Mouse (Mus musculus) gastrocnemius, adult 2 months (tissue): ENCODE results near the gene Calhm3. TPM values are rescaled to one million over a fixed set of nuclear protein-coding genes. Genes with fewer than 3 reads are reported as not detected.
A peak's percentile ranks its signal among the peaks of the same experiment; 100 is the strongest.

ENCODE experiments used
- DNase-seq: peaks from one replicate; pipeline ENCODE4 v3.0.0; 2022
- H3K27ac ChIP-seq: fragments of 200-600 bp; 2 replicates; pipeline ENCODE4 v1.8.1; 2022; ENCODE audit warnings: mild to moderate bottlenecking
- H3K4me3 ChIP-seq: fragments of 200-600 bp; 2 replicates; pipeline ENCODE4 v1.8.1; 2022; ENCODE audit warnings: mild to moderate bottlenecking, moderate library complexity
- CTCF ChIP-seq: fragments of 200-600 bp; IDR thresholded peaks from 2 replicates; pipeline ENCODE4 v1.8.1; 2022; ENCODE audit warnings: antibody characterized with exemption, mild to moderate bottlenecking, moderate library complexity
- intact Hi-C: fragments of 180-260 bp; cut with DNase I; formaldehyde crosslinking; loops from one replicate; pipeline ENCODE4 v1.15.1; 2025
- total RNA-seq, 2 experiments: library from RNA; stranded (reverse); gene quantifications; 2 replicates each; pipeline ENCODE4 v1.2.3; 2021

Gene Calhm3
- total RNA-seq, 2 experiments from 2014 or later, result not detected

DNA sequence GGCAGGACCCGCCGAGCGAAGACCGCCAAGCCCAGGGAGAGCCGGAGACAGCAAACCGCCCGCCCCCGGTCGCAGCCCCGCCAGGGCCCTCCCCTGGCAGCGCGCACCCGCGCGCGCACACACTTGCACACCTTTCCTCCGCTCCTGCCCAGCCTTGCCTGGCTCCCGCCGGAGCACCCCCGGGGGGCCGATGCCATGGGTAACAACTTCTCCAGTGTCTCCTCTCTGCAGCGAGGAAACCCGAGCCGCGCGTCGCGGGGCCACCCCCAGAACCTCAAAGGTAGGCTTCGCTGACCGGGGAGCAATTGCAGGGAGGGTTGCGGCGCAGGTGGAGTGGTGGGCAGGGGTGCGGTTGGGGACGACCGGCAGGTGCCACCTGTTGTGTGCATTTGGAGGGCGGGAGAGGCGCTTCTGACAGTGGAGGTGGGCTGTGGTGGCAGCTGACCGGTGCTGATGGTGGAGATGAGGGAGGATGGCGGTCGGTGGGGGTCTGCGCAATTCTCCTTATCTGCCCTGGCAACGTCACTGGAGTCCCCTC lies 21.8 kb upstream of the Calhm3 start:
- peak; percentile 41 for DNase-seq
- intact Hi-C loops, result no loop called here
- no peak for TF ChIP-seq CTCF

DNA sequence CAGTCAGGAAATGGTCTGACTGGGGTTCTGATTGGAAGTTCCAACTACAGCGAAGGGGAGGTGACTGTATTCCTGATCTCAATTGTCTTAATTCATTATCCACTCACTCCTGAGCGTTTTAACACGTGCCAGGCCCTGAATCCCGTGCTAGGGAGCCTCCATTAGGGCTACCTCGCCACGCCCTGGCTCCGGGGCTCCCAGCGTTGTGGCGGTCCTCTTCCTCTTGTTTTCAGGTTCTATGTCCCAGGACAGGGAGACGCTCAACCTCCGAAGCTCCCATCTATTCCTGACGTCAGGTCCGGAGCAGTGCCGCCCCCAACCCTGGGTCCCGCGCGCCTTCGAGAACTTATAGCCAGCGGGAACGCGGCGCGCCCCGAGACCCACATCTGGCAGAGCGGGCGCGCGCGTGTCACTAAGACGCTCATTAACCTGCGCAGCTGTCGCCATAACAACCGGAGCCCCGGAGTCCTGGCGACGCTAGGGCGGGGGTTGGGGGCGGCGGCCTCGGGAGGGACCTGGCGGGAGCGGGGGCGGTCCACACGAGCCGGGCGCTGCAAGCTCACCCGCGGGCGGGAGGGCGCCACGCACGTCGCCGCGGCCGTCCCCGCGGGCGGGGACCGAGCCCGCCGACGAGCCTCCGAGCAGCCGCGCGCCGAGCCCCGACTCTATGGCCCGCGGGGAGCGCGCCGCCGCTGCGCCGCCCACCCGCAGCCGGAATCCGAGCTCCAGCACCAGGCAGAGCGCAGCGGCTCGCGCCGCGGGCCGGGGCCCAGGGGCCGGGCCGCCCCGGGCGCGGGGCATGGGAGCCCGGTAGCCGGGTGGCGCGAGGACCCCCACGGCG lies 21.1 kb upstream of the Calhm3 start, which contains the start of gene Neurl1a:
TSS of gene Neurl1a (plus strand) at position 390 of the 841 bp plus-strand sequence.
- 0 out of 2 replicates have a peak within 1 kb of the TSS, but pooled peaks have one; percentile 51 for H3K27ac ChIP-seq
- H3K4me3 ChIP-seq, result peak within 1 kb of the TSS; percentile 87
- intact Hi-C loops, result no loop called here
- peak; percentile 56 for DNase-seq
- TF ChIP-seq CTCF, result no peak

More for the DNA sequence above, 21.8 kb upstream of the Calhm3 start:
- H3K27ac ChIP-seq, result 0 out of 2 replicates have a peak overlapping the region, but pooled peaks have one; percentile 51
- peak overlapping the region; percentile 87 for H3K4me3 ChIP-seq

DNA sequence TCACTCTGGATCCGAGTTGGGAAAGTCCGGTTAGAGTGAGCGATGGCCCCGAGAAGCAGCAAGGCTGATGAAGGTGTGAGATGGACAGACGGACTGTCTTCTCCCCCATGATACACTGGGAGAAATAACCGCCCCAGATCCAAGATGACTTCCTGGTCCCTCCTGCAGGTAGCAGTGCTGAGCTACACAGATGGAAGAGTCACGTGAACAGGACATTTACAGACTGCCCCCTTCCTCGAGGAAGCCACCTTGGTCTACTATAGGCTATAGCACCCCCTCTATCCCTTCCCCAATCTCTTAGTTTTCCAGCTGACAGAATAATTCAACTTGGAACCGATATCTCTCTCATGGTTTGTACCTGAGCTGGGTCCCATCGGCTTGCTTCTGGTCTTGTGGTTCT lies 20.4 kb upstream of the Calhm3 start:
- intact Hi-C loops, result no loop called here
- peak overlapping the region; percentile 87 for H3K4me3 ChIP-seq
- no peak overlapping the region for H3K27ac ChIP-seq
- peak; percentile 43 for DNase-seq
- peak; percentile 61 for TF ChIP-seq CTCF

DNA sequence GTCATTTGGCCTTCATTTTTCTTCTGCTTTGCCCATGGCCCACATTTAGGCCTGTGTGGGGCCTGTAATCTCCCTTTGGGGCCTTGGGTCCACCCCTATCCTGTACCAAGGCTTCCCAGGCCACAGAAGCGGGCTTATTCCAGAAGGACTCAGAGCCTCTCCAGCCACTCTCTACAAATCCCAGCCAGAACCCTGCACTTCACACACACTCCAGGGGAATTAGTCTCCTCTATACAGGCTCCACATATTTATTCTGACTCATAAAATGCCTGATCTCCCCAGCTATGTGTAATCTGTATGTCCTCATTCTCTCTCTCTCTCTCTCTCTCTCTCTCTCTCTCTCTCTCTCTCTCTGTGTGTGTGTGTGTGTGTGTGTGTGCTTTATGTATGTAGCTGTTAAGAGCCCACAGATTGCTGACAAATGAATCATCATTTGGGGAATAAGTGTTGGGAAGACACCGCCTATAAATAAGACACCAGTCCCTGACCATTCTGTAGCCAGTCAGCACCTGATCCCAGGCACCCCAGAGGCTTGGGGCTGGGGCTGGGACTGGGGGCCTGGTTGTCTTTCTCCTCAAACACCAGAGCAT lies 19.4 kb upstream of the Calhm3 start:
- Histone ChIP-seq H3K27ac (no peak overlapping the region), H3K4me3 (no peak overlapping the region)
- intact Hi-C loops, result no loop called here
- DNase-seq, result no peak
- TF ChIP-seq CTCF, result no peak

DNA sequence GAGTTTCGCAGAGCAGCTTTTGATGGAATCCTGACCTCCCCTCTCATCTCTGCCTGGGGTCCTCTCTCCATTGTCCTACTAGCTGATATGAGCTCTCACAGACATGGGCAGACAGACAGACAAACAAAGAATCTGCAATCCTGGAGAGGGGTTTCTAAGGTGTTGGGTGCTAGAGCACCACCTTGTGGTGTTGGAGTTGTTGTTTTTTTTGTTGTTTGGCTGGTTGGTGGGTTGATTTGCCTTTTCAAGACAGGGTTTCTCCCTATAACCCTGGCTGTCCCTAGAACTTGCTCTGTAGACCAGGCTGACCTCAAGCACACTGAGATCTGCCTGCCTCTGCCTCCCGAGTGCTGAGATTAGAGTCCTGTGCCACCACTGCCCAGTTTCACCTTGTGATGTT lies 17.9 kb upstream of the Calhm3 start:
- DNase-seq, result no peak
- no peak overlapping the region for H3K4me3 ChIP-seq
- peak; percentile 16; the same call in 1 of the 2 replicates for TF ChIP-seq CTCF
- H3K27ac ChIP-seq, result no peak overlapping the region
- intact Hi-C loops, result loop anchor here (2.0 kb wide), 2 partner anchors 83 to 163 kb away; no protein-coding TSS in a partner anchor

DNA sequence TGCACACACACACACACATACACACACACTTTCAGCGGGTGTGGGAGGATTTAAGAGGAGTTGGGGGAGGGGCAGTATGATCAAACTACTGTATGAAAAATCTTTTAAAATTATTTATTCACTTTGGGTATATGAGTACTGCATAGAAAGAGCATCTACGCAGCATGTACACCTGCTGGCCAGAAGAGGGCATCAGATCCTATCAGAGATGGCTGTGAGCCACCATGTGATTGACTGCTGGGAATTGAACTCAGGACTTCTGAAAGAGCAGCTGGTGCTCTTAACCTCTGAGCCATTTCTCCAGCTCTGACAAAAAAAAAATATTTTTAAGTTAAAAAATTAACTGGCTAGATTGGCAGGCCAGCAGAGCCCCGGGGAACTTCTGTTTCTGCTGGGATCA lies 17.0 kb upstream of the Calhm3 start:
- TF ChIP-seq CTCF, result peak; percentile 69
- no peak overlapping the region for H3K27ac ChIP-seq
- DNase-seq, result peak; percentile 40
- intact Hi-C loops, result loop anchor here (2.0 kb wide), 2 partner anchors 84 to 164 kb away; no protein-coding TSS in a partner anchor
- no peak overlapping the region for H3K4me3 ChIP-seq

DNA sequence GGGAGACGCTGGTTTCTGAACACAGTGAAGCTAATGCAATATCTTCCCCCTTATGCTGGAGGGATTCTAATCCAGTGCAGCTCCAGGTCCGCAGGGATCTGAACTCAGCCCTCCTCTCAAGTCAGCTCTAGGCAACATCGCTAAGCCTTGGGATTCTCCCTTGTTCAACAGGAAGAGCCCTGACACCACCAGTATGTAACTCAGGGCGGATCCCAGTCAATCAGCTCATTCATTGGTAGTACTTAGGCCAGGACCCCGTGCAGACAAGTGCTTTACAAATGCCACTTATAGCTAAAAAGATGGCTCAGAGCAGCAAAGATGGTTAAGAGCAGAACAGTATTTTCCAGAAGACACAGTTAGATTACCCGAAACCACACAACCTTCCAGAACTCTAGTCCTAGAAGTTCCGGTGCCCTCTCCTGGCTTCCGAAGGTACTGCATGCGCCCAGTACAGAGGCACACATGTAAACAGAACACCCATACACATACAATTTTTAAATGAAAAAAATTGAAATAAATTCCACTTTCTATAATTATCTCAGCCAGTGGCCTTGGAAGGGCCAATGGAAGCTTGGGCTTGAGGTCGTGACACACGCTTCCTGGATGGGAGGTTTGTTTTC lies 11.3 kb upstream of the Calhm3 start:
- Histone ChIP-seq H3K4me3 (peak overlapping the region; percentile 64), H3K27ac (0 out of 2 replicates have a peak overlapping the region, but pooled peaks have one; percentile 1)
- peak; percentile 86 for DNase-seq
- intact Hi-C loops, result loop anchor here (1.0 kb wide), 1 partner anchor 47 kb away; no protein-coding TSS in a partner anchor
- TF ChIP-seq CTCF, result peak; percentile 100

DNA sequence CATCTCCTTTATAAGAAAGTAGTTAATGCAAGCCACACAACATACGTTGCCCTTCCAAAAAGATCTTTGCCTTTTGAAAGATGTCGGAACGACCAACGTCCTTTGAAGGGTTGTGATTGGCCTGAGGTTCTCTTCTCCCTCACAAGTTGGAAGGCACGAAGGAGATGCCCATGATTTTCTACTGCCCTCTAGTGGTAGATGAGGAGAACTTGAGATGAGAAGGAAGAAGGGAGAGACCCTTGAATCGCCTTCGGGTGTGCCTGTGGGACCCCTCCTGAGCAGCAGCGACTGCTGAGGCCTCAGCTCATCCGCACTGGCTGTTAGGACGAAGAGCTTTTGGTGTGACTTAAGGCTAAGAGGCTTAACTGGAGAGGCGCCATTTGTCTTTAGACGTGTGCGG lies 10.7 kb upstream of the Calhm3 start:
- no peak for DNase-seq

DNA sequence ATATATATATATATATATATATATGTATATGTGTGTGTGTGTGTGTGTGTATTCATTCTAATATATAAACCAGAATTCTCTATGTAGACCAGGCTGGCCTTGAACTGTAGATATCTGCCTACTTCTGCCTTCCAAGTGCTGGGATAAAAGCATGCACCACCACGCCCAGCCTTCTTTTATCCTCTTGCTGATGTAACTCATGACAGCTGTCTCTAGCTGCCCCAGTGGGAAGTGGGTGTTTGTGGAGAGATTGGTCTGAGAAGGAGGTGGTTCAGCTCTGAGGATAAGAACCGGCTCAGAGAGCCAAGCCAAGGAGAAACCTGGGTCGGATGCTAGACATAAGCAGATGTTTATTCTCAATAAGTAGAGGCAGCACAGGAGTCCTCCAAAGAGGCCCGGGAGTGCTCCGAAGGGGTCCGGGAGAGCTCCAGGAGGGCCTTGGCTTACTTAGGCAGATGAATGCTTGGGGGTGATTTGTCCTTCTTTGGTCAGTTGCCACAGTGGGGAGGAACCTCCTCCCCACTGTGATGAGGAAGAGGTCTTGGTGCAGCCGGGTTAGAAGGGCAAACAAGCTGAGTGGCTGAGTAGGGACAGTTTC lies 10.2 kb upstream of the Calhm3 start:
- no peak for TF ChIP-seq CTCF
- intact Hi-C loops, result no loop called here
- Histone ChIP-seq H3K4me3 (no peak overlapping the region), H3K27ac (no peak overlapping the region)
- DNase-seq, result no peak

More for the DNA sequence above, 10.7 kb upstream of the Calhm3 start:
- Histone ChIP-seq H3K4me3 (peak overlapping the region; percentile 64), H3K27ac (peak overlapping the region; percentile 1; the same call in 1 of the 2 replicates)
- intact Hi-C loops, result no loop called here
- TF ChIP-seq CTCF, result peak; percentile 87

DNA sequence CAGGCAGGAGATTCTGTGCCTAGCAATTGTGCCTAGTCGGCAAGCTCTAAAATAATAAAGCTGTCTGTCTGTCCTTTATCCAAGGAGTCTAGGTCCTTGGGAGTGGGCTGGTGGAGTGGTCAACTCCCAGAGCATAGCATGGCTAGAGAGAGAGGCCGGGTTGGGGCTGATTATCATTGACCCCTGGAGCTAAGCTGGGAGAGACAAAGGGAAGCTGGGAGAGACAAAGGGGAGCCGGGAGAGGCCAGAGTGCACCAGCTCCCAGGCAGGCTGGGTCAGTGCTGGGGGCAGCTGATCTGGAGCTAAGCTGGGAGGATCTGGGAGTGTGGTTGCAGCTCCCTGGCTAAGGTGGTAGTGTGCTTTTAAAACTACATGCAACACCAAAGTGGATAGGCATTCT lies 9.2 kb upstream of the Calhm3 start:
- Histone ChIP-seq H3K27ac (no peak overlapping the region), H3K4me3 (no peak overlapping the region)
- no peak for TF ChIP-seq CTCF
- intact Hi-C loops, result no loop called here
- DNase-seq, result no peak

DNA sequence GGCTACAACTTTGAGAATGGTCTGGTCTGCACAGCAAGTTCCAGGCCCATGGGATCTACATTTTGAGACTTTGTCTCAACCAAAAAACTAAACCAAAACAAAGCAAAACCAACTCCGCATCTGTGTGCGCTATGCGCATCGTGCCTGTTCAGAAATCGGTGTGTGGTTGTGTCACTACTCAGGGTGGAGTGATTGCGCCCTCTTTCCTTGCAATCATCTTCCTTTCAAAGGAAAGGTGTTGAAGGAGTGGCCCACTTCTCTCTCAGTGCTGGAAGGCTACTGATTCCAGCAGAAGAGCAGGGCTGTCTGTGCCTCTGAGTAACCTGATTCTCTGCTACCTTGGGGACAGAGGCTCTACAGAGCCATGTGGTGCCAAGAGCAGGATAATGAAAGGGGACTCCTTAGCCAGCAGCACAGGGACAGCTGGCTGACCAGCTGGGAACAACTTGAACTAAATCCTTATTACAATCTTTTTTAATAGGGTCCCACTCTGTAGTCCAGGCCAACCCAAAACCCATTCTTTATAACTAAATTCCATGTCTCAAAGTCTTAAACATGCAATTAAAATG lies 5.7 kb upstream of the Calhm3 start:
- intact Hi-C loops, result no loop called here
- no peak for TF ChIP-seq CTCF
- DNase-seq, result peak; percentile 48
- Histone ChIP-seq H3K4me3 (no peak overlapping the region), H3K27ac (no peak overlapping the region)

DNA sequence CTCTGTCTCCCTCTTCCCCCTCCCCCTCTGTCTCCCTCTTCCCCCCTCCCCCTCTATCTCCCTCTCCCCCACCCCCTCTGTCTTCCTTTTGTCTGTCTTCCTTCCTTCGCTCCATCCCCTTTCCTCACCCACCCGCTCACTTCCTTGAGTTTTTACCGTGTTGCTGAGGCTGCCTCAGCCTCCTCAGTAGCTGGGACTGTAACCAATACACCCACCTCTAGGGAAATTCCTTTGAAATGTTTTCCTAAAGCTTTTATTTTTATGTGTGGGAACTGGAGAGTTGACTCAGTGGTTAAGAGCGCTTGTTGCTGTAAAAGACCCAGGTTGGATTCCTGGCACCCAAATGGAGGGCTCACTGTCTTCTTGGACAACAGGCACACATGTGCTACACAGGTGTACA lies 4.1 kb upstream of the Calhm3 start:
- no peak overlapping the region for H3K27ac ChIP-seq
- no peak for DNase-seq
- intact Hi-C loops, result no loop called here
- H3K4me3 ChIP-seq, result no peak overlapping the region
- no peak for TF ChIP-seq CTCF
